Mouse (Mus musculus) embryonic fibroblast, embryonic 13.5 days (primary cell): ENCODE results near the gene Kcnd2. TPM values are rescaled to one million over a fixed set of nuclear protein-coding genes. Genes with fewer than 3 reads are reported as not detected.
A peak's percentile ranks its signal among the peaks of the same experiment; 100 is the strongest.

Experiments
- H3K27ac ChIP-seq: 2 replicates; pipeline ENCODE4 v1.5.1; 2012; ENCODE audit warnings: low read length, control low read depth, inconsistent platforms; ENCODE audit not compliant: insufficient read depth
- H3K4me1 ChIP-seq: 2 replicates; pipeline ENCODE4 v1.6.1; 2011; ENCODE audit warnings: low read length; ENCODE audit not compliant: control insufficient read depth, insufficient read depth
- H3K4me3 ChIP-seq: 2 replicates; pipeline ENCODE4 v1.5.1; 2011; ENCODE audit warnings: mild to moderate bottlenecking, control low read depth, low read length; ENCODE audit not compliant: insufficient read depth
- CTCF ChIP-seq: IDR thresholded peaks from 2 replicates; pipeline ENCODE4 v1.5.1; 2011; ENCODE audit warnings: mild to moderate bottlenecking, control low read depth, low read length, moderate library complexity, borderline replicate concordance; ENCODE audit not compliant: insufficient read depth
- POLR2A ChIP-seq: IDR thresholded peaks from 2 replicates; pipeline ENCODE4 v1.6.1; 2011; ENCODE audit warnings: low read depth, mild to moderate bottlenecking, control low read depth, low read length, moderate library complexity
- polyA plus RNA-seq: library from polyadenylated mRNA; stranded (reverse); fragments of >200 nt; gene quantifications from 2 replicates; pipeline ENCODE4 v1.2.4, GENCODE M21; 2011; ENCODE audit warnings: low read depth; ENCODE audit not compliant: missing spikeins, insufficient read length

Kcnd2 gene
- polyA plus RNA-seq, 1 experiment = 2.1 TPM

- TF ChIP-seq CTCF = no peak
- no peak for TF ChIP-seq POLR2A
- H3K4me1 ChIP-seq = no peaks in the 10 kb centered on the region
Measured at GRCm38 (mm10) chr6:21418246-21418645, 202.9 kb downstream of the Kcnd2 start.

GRCm38 (mm10) chr6:21424202-21424785, 209.0 kb downstream of the Kcnd2 start:
- H3K4me3 ChIP-seq = no peak overlapping the region
- H3K27ac ChIP-seq = no peak overlapping the region
- H3K4me1 ChIP-seq = no peaks in the 10 kb centered on the region
- TF ChIP-seq POLR2A (no peak), CTCF (no peak)

More at GRCm38 (mm10) chr6:21418246-21418645, 202.9 kb downstream of the Kcnd2 start:
- Histone ChIP-seq H3K27ac (no peak overlapping the region), H3K4me3 (no peak overlapping the region)

- no peak for TF ChIP-seq CTCF
- no peak for TF ChIP-seq POLR2A
- Histone ChIP-seq H3K4me1 (no peaks in the 10 kb centered on the region), H3K4me3 (no peak overlapping the region), H3K27ac (no peak overlapping the region)
Measured at GRCm38 (mm10) chr6:21431120-21431519, 215.8 kb downstream of the Kcnd2 start.

- no peak for TF ChIP-seq POLR2A
- no peak for TF ChIP-seq CTCF
- Histone ChIP-seq H3K4me3 (no peak overlapping the region), H3K4me1 (no peaks in the 10 kb centered on the region), H3K27ac (no peak overlapping the region)
Measured at GRCm38 (mm10) chr6:21464719-21465118, 249.4 kb downstream of the Kcnd2 start.

GRCm38 (mm10) chr6:21471891-21472544, 256.7 kb downstream of the Kcnd2 start:
- TF ChIP-seq POLR2A (no peak), CTCF (no peak)
- Histone ChIP-seq H3K27ac (no peak overlapping the region), H3K4me3 (no peak overlapping the region), H3K4me1 (no peaks in the 10 kb centered on the region)

- Histone ChIP-seq H3K4me1 (no peaks in the 10 kb centered on the region), H3K27ac (no peak overlapping the region), H3K4me3 (no peak overlapping the region)
- no peak for TF ChIP-seq CTCF
- no peak for TF ChIP-seq POLR2A
Measured at GRCm38 (mm10) chr6:21482714-21483113, 267.4 kb downstream of the Kcnd2 start.

GRCm38 (mm10) chr6:21488536-21488935, 273.2 kb downstream of the Kcnd2 start:
- TF ChIP-seq CTCF = no peak

GRCm38 (mm10) chr6:21502921-21503320, 287.6 kb downstream of the Kcnd2 start:
- Histone ChIP-seq H3K27ac (no peak overlapping the region), H3K4me1 (no peaks in the 10 kb centered on the region), H3K4me3 (no peak overlapping the region)
- no peak for TF ChIP-seq POLR2A
- no peak for TF ChIP-seq CTCF

More at GRCm38 (mm10) chr6:21488536-21488935, 273.2 kb downstream of the Kcnd2 start:
- Histone ChIP-seq H3K4me1 (no peaks in the 10 kb centered on the region), H3K27ac (no peak overlapping the region), H3K4me3 (no peak overlapping the region)

GRCm38 (mm10) chr6:21510621-21511239, 295.4 kb downstream of the Kcnd2 start:
- H3K4me1 ChIP-seq = no peaks in the 10 kb centered on the region
- no peak for TF ChIP-seq POLR2A
- no peak for TF ChIP-seq CTCF
- peak overlapping the region; percentile 26 for H3K27ac ChIP-seq
- no peak overlapping the region for H3K4me3 ChIP-seq

- TF ChIP-seq POLR2A (no peak), CTCF (no peak)
- Histone ChIP-seq H3K27ac (no peak overlapping the region), H3K4me1 (no peaks in the 10 kb centered on the region), H3K4me3 (no peak overlapping the region)
Measured at GRCm38 (mm10) chr6:21520351-21520750, 305.0 kb downstream of the Kcnd2 start.
